Mouse (Mus musculus): ENCODE data around the gene Vps52.

Gene Vps52

DNA sequence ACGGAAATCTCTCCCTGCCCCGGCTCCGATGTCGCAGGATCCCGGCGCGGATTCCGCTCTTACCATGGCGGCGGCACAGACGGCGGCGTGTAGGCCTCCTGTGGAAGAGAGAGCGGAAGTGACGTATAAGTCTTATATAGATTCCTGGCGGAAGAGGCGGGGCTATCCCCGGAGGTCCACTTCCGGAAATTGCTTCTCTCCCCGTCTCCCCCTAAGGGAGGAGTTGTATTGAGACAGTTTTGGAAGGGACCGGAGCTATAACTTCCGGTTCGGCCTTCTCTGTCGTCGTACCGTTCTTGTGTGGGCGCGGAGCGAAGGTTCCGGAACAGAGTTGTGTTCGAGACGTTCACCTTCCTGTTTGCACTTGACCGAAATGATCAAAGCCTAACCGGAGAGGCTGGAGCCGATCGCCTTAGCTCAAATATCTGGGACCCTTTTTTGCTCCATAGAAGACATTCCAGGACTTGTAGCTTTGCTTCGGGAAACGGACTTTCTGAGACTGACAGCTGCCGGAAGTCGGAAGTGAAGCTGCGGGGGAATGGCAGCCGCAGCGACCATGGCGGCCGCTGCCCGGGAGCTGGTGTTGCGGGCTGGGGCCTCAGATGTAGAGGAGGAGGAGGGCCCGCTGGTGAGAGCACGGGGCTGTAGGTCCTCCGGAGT is at the start of gene Vps52, which contains the start of gene Rps18:
Vps52 (plus strand) TSS at position 258 of the 660 bp plus-strand sequence.
Rps18 (minus strand) TSS at position 447 of the 660 bp plus-strand sequence.
- peak; percentile 95 to 97 for DNase-seq

- peak; percentile 34 to 72 for DNase-seq
Observed at GRCm38 (mm10) chr17:33908331-33909076, 47.1 kb upstream of the Vps52 start.

- peak; percentile 99 to 100 for DNase-seq
Observed at GRCm38 (mm10) chr17:33909077-33909868, 46.3 kb upstream of the Vps52 start, which contains the start of gene Daxx. Gene Daxx (plus strand): TSS chr17:33909414.

- peak; percentile 60 to 74 for DNase-seq
Observed at GRCm38 (mm10) chr17:33909869-33910250, 45.8 kb upstream of the Vps52 start.

DNA sequence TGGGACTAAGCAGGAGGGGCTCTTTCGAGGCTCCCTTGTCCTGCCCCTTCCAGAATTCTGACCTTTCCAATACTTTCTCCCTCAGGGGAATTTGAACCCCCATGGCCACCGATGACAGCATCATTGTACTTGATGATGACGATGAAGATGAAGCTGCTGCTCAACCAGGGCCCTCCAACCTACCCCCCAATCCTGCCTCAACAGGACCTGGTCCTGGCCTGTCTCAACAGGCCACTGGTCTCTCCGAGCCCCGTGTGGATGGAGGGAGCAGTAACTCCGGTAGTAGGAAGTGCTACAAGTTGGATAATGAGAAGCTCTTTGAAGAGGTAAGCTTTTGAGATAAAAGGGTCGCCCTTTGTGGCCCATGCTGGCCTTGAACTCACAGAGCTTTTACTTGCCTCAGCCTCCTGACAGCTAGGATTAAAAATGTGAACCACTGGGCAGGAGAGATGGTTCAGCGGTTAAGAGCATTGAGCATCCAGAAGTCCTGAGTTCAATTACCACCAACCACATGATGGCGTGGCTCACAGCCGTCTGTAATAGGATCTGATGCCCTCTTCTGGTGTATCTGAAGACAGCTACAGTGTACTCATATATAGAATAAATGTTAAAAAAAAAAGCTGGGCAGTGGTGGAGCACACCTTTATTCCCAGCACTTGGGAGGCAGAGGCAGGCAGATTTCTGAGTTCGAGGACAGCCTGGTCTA is 45.1 kb upstream of the Vps52 start:
- no peak for DNase-seq

DNA sequence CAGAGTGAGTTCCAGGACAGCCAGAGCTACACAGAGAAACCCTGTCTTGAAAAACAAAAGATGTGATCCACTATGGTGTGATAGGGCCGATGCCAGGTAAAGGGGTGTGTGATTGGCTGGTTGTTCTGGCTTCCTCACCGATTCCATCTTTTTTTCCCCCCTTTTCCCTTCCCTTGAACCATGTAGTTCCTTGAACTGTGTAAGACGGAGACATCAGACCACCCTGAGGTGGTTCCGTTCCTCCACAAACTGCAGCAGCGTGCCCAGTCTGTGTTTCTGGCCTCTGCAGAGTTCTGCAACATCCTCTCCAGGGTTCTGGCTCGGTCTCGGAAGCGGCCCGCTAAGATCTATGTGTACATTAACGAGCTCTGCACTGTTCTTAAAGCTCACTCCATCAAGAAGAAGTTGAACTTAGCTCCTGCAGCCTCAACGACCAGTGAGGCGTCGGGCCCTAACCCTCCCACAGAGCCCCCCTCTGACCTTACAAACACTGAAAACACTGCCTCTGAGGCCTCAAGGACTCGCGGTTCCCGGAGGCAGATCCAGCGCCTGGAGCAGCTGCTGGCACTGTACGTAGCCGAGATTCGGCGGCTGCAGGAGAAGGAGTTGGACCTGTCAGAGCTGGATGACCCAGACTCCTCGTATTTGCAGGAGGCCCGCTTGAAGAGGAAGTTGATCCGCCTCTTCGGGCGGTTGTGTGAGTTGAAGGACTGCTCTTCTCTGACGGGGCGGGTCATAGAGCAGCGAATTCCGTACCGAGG is 44.4 kb upstream of the Vps52 start:
- DNase-seq = no peak

- DNase-seq = peak in 1 of 2 experiments; percentile 56
Observed at GRCm38 (mm10) chr17:33911813-33912414, 43.7 kb upstream of the Vps52 start.

- no peak for DNase-seq
Observed at GRCm38 (mm10) chr17:33913264-33913663, 42.3 kb upstream of the Vps52 start.

DNA sequence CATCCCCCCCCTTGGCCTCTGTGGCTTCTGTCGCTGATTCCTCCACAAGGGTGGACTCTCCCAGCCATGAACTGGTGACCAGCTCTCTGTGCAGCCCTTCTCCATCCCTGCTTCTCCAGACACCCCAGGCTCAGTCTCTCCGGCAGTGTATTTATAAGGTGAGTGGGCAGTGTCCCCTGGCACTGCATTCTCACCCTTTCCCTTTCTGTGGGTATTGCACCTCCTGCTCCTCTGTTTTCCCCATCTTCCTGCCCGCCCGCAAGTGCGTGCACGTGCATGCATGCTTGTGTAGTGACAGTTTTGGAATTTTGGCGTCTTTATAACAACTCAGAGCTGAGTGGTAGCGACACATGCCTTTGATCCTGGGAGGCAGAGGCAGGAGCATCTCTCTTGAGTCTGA is 41.7 kb upstream of the Vps52 start:
- DNase-seq = no peak

DNA sequence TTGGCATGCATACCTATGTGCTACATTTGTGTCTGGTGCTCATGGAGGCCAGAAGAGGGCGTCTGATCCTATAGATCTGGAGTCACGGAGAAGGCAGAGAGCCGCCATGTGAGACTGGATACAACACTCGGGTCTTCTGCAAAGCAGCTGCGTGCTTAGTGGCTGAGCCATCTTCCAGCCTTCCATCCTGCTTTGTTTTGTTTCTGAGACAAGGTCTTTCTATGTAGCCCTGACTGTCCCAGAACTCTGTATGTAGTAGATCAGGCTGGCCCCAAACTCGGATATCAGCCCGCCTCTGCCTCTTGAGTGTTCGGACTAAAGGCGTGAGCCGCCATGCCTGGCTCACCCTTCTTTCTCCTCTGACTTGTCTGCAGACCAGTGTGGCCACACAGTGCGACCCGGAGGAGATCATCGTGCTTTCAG is 40.6 kb upstream of the Vps52 start:
- DNase-seq = no peak

GRCm38 (mm10) chr17:33915671-33916250 is 39.9 kb upstream of the Vps52 start, which contains the start of the genes Tapbp and Zbtb22:
Gene Tapbp (plus strand): TSS chr17:33915899.
Gene Zbtb22 (plus strand): TSS chr17:33915904.
- peak; percentile 99 for DNase-seq

DNA sequence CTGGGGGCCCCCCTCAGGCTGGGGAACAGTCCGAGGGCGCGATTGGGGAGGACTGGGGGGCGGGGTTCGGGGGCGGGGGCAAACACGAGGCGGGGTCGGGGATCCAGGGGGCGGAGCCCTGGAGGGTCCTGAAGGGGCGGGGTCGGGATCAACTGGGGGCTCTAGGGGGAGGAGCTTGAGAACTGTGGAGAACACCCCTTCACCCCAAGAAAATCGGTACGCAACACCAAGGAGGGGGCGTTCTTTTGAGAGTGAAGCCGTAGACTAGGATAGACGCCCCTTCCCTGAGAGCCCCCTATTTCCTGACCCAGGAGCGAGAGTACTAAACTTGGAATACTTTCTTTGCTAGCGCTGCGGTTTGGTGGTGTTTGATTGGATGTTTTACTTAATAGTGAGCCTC is 39.3 kb upstream of the Vps52 start:
- peak in 1 of 2 experiments; percentile 39 for DNase-seq

GRCm38 (mm10) chr17:33916847-33917655 is 38.6 kb upstream of the Vps52 start:
- DNase-seq = peak in 1 of 2 experiments; percentile 24

GRCm38 (mm10) chr17:33917656-33918292 is 37.8 kb upstream of the Vps52 start:
- no peak for DNase-seq

- DNase-seq = peak in 1 of 2 experiments; percentile 43
Observed at GRCm38 (mm10) chr17:33918293-33919203, 37.1 kb upstream of the Vps52 start.

DNA sequence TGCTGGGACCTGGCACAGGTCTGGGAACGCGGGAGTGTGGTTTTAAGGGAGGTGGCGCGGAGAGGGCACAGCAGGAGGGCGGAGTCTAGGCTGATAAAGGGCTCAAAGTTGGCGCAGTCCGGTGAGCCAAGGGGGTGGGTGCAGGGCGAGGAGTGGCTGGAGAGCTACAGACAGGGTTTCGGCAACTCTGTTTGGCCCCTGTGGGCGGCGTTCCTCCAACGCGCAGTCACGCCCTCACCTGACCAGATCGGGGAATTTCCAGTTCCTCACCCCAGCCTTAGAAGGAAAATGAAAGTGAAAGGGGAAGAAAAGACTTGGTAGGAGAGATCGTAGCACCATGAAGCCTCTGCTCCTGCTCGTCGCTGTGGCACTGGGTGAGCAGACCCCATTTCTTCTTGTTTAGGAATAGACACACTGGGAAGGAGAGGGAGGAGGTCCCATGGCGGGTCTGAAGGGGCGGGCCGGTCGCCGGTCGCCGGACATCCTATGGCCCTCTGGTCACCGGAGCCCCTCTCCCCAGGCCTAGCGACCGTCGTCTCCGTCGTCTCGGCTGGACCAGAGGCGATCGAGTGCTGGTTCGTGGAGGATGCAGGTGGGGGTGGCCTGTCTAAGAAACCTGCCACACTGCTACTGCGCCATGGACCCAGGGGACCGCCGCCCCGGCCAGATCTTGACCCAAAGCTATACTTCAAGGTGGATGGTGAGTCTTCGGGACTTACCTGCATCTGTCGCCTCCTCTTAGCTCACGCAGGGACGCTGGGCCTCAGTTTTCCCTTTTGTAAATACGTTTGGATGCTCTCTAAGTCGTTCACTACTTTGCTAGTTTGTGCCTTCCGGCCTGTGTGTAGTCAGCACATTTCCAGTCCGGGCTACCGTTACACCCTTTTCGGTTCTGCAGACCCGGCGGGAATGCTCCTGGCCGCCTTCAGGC is 36.0 kb upstream of the Vps52 start:
- peak; percentile 91 for DNase-seq
